Mouse (Mus musculus): Measurements from ENCODE around the gene Csnk2b.
A peak's percentile ranks its signal among the peaks of the same experiment; 100 is the strongest.

Gene Csnk2b

DNA sequence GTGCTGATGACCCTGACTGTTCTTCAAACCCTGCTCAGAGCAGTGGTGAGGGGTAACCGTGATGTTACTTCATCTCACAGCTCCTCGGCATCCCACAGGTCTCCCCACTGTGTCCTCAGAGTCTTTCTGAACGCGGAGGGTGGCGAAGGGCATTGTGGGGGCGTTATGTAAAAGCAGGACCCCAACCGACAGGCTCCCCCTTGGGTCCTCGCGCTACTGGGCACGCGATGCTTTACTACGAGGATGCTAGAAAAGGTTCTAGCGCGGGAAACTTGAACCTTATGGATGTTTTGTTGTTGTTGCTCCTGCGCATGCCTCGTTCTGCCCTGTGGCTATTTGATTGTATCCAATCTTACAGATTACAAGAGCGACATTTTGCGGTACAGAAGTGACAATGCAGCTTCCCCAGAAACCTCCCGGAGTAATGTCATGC, at the start of gene Csnk2b:
Gene Csnk2b, minus strand, starts transcription at position 183 of the 433 bp plus-strand sequence.
- DNase-seq: peak; percentile 73 to 77

DNA sequence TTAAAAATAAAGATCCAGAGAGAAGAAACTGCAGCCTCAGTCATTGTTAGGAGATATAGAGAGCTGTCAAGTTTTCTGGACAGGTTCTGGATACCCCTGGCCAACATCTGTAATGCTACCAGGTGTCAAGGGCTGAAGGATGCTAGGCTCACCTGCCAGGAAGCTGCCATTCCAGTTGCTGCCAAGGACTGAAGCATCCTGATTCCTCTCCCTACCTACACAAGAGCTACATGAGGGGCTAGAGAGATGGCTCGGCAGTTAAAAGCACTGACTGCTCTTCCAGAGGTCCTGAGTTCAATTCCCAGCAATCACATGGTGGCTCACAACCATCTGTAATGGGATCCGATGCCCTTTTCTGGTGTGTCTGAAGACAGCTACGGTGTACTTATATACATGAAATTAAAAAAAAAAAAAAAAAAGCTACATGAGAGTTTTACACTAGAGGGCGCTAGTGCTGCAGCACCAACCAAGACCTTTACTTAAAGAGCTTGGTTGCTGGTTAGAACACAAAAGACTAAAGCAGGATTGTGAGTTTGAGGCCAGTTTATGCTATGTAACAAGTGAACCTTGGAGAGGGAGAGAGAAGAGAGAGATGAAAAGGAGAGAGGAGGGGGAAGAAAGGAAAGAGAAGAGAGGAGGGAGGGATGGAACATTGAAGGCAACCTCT, 46.8 kb upstream of the Csnk2b start:
- DNase-seq: peak; percentile 32 to 51

DNA sequence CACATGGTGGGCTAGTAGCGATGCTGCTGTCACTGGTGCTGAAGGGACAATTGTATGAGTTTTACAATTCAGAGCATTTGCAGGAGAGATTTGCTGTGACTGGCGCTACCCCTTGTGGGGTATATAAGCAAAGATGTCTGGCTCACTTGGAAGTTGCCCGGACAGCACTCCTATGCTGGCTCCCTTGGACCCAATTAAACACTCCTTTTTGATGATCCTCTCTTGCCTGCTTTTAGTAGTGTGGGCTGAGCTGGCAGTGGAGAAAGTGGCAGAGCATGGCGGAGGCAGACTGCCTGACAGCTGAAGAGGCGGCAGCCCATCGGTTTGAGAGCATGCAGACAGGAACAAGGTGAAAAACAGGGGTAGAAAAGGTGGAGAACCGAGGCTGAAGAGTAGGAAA, 45.9 kb upstream of the Csnk2b start:
- no peak for DNase-seq

DNA sequence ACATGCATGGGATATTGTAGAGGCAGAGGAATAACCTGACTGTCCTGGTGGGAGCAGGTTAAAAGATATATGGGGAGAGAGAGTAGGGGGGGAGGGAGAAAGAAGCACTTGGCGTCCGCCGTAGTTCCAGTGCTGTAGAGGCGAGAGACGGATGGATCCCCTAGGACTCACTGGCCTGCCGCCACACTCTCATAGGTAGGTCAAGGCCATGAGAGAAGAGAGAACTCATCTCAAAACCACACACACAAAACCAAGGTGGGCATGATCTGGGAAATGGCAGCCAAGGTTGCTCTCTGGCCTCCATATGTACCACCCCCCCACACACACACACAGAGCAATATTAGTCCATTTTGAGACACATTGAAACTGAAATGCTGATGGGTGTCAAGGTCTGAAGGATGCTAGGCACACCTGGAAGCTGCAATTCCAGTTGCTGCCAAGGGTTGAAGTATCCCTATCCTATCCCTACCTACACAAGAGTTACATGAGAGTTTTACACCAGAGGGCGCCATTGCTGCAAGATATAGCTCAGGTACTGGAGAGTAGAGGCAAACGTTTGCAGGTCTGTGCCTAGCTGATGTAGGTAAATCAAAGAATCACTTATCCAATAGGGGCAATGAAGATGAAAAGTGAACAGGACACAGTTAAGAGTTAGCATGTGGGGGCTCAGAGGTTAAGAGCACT, 44.6 kb upstream of the Csnk2b start:
- DNase-seq: peak; percentile 76 to 79

DNA sequence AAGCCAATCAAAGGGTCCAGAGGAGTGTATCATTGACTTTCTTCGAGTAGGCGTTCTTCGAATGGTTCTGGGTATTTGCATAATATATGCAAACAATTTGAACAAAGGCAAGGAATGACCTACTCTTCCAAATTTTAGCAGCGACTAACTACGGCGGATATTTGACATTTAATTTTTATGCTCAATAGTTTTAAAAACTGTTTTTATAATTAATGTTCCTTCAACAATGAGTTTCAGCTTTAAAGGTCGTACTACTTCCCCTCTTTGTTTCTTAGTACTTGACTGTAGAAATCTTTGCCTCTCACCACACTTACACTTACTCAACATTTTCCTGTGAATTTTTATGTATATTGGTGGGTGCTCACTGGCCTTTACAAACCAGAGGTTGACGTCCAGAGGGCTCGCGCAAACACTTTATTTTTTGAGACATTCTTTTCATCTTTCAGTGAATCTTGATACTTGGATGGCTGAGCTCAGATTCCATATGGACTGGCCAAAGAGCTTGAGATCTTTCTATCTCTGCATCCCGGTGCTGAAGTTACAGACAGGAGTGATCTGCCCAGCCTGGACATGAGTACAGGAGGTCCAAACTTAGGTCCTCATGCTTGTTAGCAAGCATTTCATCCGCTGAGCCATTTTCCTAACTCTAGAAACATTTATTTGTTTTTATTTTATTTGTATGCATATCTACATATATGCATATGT, 43.8 kb upstream of the Csnk2b start:
- DNase-seq: no peak

DNA sequence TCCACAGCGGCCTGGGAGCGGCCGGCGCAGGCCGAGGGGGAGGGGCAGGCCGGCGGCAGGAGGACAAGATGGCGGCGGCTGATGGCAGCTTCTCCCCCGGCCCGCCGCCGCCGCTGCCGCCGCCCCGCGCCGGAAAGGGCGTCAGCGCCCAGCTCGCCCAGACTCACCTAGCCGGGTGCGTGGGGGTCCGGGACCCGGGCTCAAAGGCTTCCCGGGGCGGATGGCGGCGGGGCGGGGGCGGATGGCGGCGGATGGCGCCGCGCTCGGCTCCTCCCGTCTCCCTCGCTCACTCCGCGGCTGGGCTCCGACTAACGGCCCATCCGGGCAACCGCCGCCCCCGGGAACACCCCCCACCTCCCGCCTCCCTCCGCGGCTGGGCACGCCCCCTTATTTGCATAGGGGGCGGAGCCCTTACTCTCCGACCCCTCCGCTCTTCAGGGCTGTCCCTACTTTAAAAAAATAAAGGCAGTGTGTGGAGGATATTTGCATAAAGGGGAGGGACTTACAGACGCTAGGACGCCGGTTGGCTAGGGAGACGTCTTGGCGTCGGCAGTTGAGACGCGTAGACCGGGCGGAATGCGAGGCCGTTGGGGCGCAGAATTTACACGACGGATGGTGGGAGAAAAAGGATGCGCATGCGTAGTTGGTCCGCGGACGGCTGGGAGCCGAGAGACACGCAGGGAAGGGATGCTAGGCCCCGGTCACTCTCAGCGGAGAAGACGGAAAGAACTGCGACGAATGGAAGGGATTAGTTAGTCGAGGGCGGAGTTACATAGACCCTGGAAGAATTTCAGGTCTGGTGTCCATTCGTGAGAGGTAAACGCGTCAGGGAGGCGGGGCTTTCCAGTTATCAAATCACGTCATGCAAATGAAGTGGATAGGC, 43.0 kb upstream of the Csnk2b start, which contains the start of gene Prrc2a:
Gene Prrc2a, minus strand, starts transcription at position 330 of the 883 bp plus-strand sequence.
- peak; percentile 98 to 99 for DNase-seq

DNA sequence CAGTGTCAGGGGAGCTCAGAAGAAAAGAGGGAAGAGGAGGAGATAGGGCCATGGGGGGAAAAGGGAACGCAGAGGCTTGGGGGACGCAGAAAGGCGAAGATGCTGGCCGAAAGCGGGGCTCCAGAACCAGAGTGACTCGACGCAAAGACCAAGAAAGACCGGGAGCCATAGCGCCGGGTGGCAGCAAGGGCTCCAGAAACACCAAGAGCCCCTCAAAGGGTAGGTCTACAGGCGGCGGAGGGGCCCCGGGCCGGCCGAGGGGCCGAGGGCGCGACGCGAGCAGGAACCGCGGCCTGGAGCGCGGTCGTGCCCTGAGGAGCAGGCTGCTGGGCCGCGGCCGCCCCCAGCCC, 42.3 kb upstream of the Csnk2b start:
- DNase-seq: no peak

DNA sequence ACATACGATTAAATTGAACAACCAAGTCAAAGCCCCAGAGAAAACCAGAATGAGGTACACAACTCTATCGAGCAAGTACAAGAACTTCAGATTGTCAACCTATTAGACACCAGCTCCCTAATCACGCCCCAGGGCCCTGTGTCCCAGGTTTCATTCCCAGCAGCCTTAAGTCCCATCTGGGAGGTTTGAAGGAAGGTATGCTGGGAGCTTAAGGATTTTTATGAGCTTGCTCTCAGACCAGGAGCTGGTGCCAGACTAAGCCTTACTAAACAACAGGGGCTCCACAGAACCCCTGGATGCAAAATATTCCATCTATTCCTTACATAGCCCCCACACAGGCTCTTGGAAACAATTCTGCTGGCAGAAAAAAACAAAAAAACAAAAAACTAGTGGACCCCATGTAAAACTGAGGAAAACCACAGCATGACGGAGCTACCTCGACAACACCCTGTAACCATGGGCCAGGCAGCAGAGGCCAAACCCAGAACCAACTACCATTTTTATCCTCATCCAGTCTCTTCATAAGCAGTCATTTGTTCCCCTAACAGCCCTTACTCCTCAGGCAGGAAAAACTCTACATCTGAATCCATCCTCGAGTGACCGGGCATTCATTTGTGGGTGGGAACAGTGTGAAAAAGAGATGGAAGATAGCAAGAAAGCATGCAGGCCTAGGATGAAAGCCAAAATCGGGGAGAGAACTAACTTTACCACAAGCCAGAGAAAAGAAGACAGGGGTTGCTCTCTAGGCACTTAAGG, 41.7 kb upstream of the Csnk2b start:
- no peak for DNase-seq

DNA sequence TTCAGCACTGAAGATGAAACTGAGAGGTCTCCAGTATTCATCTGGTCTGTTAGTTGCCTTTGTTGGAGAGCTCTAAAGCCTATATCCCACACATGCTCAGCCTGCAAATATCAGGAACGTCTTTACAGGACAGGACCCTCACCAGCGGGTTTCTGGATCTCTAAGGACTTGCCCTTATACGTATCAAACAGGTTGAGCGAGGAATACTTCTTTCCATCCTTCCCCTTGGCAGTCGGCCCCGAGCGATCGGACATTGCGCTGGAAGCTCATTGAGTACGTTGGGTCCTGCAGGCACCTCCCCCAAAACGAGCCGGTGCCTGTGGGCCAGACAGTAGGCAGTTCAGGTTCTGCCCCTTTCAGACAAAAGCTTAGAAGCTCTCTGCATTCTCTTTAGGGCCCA, 40.9 kb upstream of the Csnk2b start:
- DNase-seq: peak in 1 of 2 experiments; percentile 41

DNA sequence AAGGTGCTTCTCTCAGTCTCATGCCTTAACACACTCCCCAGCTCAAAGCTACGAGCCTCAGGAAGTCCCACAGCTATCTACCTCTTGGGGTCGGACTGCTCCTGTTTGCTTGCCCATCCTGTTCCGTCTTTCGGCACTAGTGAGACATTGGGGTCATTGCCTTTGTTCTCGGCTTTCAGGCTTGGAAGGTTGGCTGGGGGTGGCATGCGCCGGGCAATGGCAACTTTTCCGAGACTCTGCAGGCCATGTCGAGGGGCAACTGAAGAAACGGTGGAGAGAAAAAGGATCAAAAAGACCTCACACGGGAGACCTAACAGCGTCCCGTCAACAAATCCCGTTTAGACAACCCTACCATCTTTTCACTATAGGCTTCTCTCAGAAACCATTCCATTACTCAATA, 40.3 kb upstream of the Csnk2b start:
- no peak for DNase-seq

DNA sequence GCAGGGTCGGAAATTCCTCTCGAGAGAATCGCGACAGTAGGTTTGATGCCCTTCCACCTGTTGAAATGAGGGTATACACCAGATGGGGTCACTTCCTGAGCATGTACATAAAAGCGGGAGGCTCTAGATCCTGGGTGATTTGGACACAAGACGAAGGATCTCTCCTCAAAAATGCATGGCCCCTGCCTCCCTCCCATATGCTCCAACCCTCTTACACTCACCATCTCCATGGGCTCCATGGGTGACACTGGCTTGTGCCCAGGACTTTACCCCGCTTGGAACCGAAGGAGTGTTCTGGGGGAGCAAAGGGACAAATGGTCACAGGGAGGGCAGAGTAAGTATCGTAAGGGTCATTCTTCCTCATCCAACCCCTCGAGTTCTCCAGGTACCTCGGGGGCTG, 39.6 kb upstream of the Csnk2b start:
- DNase-seq: no peak

DNA sequence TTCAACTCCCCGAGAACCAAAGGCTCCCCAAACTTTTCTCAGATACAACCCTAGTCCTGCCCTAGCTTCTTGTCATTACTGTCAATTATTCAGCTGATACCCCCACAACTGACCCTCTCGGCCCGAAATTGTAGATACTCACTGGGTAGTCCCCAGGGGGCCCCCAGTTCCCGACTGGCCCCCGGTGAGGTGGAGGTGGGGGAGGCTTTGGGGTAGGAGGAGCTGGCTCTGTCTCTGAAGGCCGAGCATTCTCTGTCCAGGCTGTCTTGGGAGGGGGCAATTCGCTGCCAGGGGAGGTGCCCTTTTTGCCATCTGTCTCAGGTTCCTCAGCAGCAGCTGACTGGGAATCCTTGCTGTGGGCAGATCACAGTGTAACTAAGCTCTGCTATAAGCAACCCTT, 37.8 kb upstream of the Csnk2b start:
- DNase-seq: no peak

DNA sequence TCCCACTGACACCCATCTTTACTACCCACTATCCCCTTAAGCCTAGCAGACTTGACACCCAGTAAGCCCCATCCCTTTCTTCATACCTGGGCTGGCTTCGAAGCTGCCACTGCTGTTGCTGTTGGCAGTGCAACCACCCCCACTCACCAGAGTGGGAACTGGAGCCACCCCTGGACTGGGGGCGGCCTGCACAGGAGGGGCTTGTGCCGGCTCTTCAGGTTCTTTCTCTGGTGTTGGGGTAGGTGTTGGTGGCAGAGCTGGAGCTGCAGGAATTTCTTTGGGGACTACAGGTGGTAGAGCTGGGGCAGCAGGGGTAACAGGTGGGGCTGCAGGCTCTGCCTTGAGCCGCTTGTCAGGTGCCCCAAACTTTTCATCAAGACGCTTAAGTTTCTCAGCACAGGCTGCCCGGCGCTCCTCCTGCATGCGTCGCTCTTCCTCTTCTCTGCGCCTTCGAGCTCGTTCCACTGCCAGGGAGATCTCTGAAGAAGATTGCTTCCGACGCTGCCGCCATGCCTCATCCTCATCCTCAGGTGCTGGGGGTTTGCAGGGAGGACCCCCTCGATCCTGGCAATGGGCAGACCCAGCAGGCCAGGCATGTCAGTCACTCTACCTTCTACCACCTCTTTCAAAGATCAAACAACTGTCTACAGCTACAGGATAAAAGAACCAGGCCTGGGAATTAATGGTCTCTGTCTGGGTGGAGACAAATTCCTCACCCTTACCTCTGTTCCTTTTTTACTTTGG, 37.2 kb upstream of the Csnk2b start:
- DNase-seq: peak in 1 of 2 experiments; percentile 2

DNA sequence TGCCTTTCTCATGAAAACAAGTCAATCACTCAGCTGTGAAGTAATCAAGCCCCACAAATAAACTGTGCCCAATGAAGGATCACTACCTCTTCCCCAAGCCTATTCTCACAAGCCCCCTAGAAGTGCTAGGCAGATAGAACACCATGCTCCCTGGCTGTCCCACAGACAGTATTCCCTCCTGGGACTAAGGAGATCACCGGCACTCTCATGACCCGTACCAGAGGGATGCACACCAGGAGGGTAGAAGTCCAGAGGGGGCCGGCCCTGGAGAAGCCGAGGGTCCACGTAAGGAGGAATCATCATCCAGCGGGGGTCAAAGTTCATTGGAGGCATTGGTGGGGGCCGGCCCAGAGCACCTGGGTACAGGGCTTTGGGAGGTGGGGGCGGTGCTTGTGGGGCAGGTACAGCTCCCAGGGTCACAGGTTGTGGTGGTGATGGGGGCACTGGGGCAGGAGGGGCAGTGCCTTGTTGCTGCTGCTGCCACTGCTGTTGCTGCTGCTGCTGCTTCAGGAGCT, 35.9 kb upstream of the Csnk2b start:
- no peak for DNase-seq

DNA sequence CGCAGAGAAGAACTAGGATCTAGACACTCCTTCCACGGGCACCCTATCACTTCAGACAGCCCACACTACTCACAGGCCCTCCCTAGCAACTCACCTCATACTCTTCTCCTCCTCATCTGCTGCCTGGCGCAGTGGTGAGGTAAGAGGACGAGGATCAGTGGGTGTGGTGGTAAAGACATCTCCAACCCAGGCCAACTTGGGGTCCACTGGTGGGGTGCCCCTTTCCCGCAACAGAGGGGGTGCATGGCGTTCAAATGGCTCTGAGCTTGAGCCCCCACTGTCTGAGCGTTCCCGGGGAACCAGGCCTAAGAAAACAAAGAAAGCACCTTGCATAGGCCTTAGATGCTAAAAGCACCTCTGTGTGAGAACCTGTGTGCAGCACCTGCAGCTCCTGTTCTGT, 35.4 kb upstream of the Csnk2b start:
- no peak for DNase-seq

DNA sequence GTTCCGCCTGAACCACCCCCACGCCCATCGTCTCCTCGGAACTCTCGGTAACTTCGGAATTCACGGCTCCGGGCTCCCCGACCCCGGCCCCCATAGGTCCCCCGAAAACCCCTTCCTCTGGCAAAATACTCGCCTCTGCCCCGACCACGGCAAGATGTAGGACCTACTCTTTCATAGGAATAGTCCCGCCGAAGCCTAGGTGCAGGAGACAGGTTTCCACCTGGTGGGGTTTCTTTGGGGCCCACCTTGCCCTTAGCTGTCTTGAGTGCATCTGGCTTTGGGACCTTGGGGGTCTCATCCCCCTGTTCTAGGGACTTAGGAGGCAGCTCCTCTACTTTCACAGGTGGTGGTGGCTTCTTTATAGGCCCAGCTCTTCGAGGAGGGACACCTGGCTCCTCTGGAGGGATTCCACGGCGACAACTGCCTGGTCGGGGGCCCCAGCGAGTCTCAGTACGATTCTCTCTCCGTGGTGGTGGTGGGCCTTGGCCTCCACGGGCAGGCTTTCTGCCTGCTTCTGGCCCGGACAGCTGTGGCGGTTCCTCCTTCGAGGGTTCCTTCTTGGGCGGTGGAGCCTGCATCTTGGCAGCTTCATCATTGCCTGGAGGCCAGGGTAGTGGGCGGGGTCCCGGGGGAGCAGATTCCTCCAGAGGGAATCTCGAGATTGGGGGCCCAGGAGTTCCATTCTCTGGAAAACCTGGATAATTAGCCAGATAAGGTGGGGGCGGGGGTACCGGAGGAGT, 34.8 kb upstream of the Csnk2b start:
- DNase-seq: no peak

DNA sequence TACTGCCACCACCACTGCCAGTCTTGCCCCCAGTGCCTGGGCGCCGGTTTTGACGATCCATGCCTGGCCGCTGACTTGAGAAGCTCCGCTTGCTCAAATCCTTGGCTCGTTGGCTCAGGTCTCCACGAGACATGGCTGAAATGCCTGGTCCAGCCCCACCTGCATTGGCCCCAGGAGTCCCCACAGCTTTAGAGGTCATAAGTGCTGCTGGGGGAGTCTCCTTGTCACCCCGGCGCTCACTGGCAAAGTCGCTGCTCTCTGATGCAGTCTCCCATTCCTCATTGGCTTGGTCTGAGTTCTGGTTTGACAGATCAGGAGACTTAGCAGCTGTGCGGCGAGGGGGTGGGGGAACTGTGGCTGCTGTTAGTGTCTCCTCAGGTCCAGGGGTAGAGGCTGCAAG, 33.6 kb upstream of the Csnk2b start:
- DNase-seq: no peak

DNA sequence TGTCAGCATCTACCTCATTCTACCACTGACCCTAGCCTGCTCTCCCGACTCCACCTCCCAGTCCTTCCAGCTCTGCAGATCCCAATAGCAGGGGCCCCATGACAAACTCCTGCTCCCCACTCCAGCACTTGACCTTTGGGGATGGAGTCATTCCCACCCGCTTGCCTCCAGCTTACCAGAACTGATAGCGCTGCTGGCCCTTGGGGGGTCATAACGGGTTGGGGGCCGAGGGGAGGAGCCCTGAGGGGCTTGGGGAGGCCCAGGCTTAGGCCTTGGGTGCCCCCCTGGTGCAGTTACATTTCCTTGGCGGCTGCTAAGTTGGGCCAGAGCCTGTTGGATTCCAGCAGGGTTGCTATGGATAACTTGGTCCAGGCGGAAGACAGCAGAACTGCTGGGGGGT, 32.8 kb upstream of the Csnk2b start:
- DNase-seq: no peak

DNA sequence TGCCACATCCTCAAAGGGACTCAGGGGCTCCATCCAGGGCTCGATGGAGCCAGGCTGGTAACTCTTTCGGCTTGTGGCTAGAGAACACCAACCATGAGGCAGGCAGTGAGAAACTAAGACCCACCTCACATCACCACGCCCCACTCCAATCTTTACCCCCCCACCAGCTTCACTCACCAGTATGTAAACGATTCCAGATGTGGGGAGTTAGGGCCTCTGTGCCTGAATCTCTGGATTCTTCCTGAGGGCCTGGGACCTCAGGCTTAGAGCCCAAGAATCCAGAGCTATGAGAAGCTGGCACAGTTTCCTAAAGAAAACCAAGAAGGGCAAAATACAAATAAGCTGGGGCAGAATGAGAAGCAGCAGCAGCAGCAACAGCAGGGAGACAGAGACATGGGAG, 32.1 kb upstream of the Csnk2b start:
- DNase-seq: no peak

DNA sequence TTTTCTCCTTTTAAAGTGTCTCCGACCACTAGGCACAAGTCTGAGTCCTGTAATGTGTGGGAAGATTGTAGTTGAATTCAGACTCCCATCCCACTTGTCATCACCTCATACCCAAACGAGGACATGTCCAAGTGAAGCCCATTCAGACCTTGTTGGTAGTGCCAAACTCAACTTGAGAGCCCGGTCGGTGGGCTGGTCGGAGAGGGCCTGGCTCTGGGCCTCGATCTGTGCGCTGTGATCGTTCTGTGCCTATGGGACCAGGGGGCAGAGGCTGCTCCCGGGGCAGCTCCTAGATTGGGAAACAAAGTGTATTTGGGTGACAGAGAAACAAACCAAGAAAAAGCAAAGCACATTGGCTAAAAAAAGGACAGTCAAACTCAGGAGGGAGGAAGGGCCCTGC, 31.2 kb upstream of the Csnk2b start:
- no peak for DNase-seq

DNA sequence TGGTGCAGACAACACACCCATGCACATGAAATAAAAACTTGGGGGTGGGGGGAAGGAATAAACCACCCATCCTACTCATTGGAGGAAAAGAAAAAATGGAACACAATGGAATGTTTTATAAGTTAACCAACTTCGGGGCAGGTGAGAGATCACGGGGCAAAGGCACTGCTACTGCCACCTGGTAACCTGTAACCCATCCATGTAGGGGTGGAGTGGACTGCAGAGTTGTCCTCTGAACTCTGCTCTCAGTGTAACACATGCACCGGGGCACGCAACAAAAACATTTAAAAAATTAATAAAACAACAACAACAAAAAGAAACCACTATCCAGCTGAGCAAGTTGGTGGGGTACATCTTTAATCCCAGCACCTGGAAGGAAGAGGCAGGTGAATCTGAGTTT, 30.3 kb upstream of the Csnk2b start:
- no peak for DNase-seq
